ENCODE assay signal across 12 mouse cellular contexts in genomic region chr2:136753682-136754081, GRCm38 (mm10). TPM values are rescaled to one million over a fixed set of nuclear protein-coding genes. Genes with fewer than 3 reads are reported as not detected.
DNase-seq lines count a peak whose midpoint lies in the region; ATAC-seq and TF ChIP-seq lines count a peak whose summit lies in the region.
"Had no signal": no experiment of that assay in that cellular context is flagged by ENCODE, and none has a peak within 500 bp of the region (broad histone marks: within the 10 kb centered on the region; RNA-seq: fewer than 3 reads in every experiment).

No protein-coding gene starts in this region.

- TF ChIP-seq CTCF in intestine, postnatal 0 days (IDR thresholded peaks at IDR 0.05; ENCODE audit: low read depth), result no peak

- no peaks in the 10 kb centered on the region for H3K27me3 ChIP-seq in kidney, embryonic 14.5 days (ENCODE audit: control insufficient read depth, insufficient read depth, low read length)
- no peaks in the 10 kb centered on the region for H3K27me3 ChIP-seq in intestine, postnatal 0 days (replicated peaks; ENCODE audit: control insufficient read depth, insufficient read depth, low read length)
- H3K27me3 ChIP-seq: embryonic facial prominence, embryonic 12.5 days had no signal

- 38% methylated on average over 3 of the region's 3 CpGs for WGBS in kidney, embryonic 14.5 days
- WGBS in intestine, postnatal 0 days, result 32% methylated on average over 3 of the region's 3 CpGs

- H3K4me1 ChIP-seq in kidney, embryonic 14.5 days (ENCODE audit: control insufficient read depth, insufficient read depth, low read length), result no peaks in the 10 kb centered on the region
- no peaks in the 10 kb centered on the region for H3K4me1 ChIP-seq in intestine, postnatal 0 days (replicated peaks; ENCODE audit: control insufficient read depth, insufficient read depth, low read length)
- H3K4me1 ChIP-seq: embryonic facial prominence, embryonic 12.5 days had no signal

- no peak overlapping the region for H3K4me2 ChIP-seq in kidney, embryonic 14.5 days (replicated peaks; ENCODE audit: low read depth, low read length)
- no peak overlapping the region for H3K4me2 ChIP-seq in intestine, postnatal 0 days (replicated peaks; ENCODE audit: low read depth)
- H3K4me2 ChIP-seq: embryonic facial prominence, embryonic 12.5 days; heart, embryonic 11.5 days; lung, embryonic 14.5 days had no signal

- H3K9ac ChIP-seq in kidney, embryonic 14.5 days (ENCODE audit: low read depth, low read length), result no peak overlapping the region
- no peak overlapping the region for H3K9ac ChIP-seq in intestine, postnatal 0 days (ENCODE audit: low read depth, low read length)
- H3K9ac ChIP-seq: embryonic facial prominence, embryonic 12.5 days; lung, embryonic 14.5 days had no signal

- H3K9me3 ChIP-seq in kidney, embryonic 14.5 days (ENCODE audit: control insufficient read depth, low read length), result no peaks in the 10 kb centered on the region
- no peaks in the 10 kb centered on the region for H3K9me3 ChIP-seq in intestine, postnatal 0 days (ENCODE audit: control insufficient read depth)
- H3K9me3 ChIP-seq: embryonic facial prominence, embryonic 12.5 days had no signal

- H3K27ac ChIP-seq in kidney, embryonic 14.5 days (ENCODE audit: low read depth, low read length), result no peak overlapping the region
- no peak overlapping the region for H3K27ac ChIP-seq in intestine, postnatal 0 days (ENCODE audit: low read depth, low read length)
- H3K27ac ChIP-seq: embryonic facial prominence, embryonic 12.5 days had no signal

- no peaks in the 10 kb centered on the region for H3K36me3 ChIP-seq in kidney, embryonic 14.5 days (ENCODE audit: control insufficient read depth, insufficient read depth, low read length)
- H3K36me3 ChIP-seq in intestine, postnatal 0 days (ENCODE audit: control insufficient read depth, insufficient read depth), result no peaks in the 10 kb centered on the region
- H3K36me3 ChIP-seq: embryonic facial prominence, embryonic 12.5 days had no signal

- DNase-seq in cerebellum, postnatal 10 days, result peak; percentile 69 to 80
- DNase-seq in cerebellum, adult 8-10 months, result no peak
- peak; percentile 59 to 81 for DNase-seq in right cerebral cortex, postnatal 10 days (ENCODE audit: low spot score in 2 of 2)
- no peak for DNase-seq in right cerebral cortex, adult 18-20 months
- peak; percentile 53 to 60 for DNase-seq in layer of hippocampus, postnatal 10 days (ENCODE audit: low spot score in 2 of 2)
- peak; percentile 18 for DNase-seq in telencephalon, adult 2 months (ENCODE audit: low read depth, low spot score)
- DNase-seq: kidney, adult 2 months; lung, embryonic 14.5 days had no signal

- no peak overlapping the region for H3K4me3 ChIP-seq in kidney, embryonic 14.5 days (ENCODE audit: low read length)
- H3K4me3 ChIP-seq in intestine, postnatal 0 days (ENCODE audit: low read depth, low read length), result no peak overlapping the region
- H3K4me3 ChIP-seq: embryonic facial prominence, embryonic 12.5 days had no signal

- ATAC-seq in kidney, embryonic 14.5 days (ENCODE audit: low FRiP score, low TSS enrichment), result no peak
- no peak for ATAC-seq in intestine, postnatal 0 days

RNA-seq across cellular contexts. Expression of gene Snap25, which starts 40.4 kb away (rescaled TPM):
- total RNA-seq in layer of hippocampus, postnatal 10 days (2021), result 1,000 to 10,000 TPM; 1,087 to 1,219 TPM
- polyA plus RNA-seq in kidney, embryonic 14.5 days (2014; fragmentation: Nextera tagmentation; extraction: Ambion mirVana), result 0.31 and 0.59 TPM in 2 replicates
- 10.3 and 10.6 TPM in 2 replicates for polyA plus RNA-seq in intestine, postnatal 0 days (2015; fragmentation: Nextera tagmentation; extraction: Ambion mirVana)

Comparison
In these comparisons a context has a peak if more than half of its experiments do, and no peak if none do; other contexts are left out.
1. DNase-seq: peak in cerebellum, postnatal 10 days (2 of 2), right cerebral cortex, postnatal 10 days (2 of 2), layer of hippocampus, postnatal 10 days (2 of 2) and telencephalon, adult 2 months (single experiment); none in cerebellum, adult 8-10 months (single experiment) and right cerebral cortex, adult 18-20 months (single experiment).